ENCODE assay signal across 9 mouse cellular contexts in genomic region chr2:33682219-33682618, GRCm38 (mm10). TPM values are rescaled to one million over a fixed set of nuclear protein-coding genes. Genes with fewer than 3 reads are reported as not detected.
DNase-seq lines count a peak whose midpoint lies in the region; ATAC-seq and TF ChIP-seq lines count a peak whose summit lies in the region.
"Had no signal": no experiment of that assay in that cellular context is flagged by ENCODE, and none has a peak within 500 bp of the region (broad histone marks: within the 10 kb centered on the region; RNA-seq: fewer than 3 reads in every experiment).

No protein-coding gene starts in this region.

- no peak overlapping the region for H3K27ac ChIP-seq in neural tube, embryonic 11.5 days (ENCODE audit: low read depth, low read length)
- H3K27ac ChIP-seq: limb, embryonic 13.5 days had no signal

- no peaks in the 10 kb centered on the region; the same call in 1 of the 2 replicates for H3K9me3 ChIP-seq in neural tube, embryonic 11.5 days (ENCODE audit: control insufficient read depth, low read length)

- H3K36me3 ChIP-seq in neural tube, embryonic 11.5 days (ENCODE audit: control insufficient read depth, insufficient read depth, low read length), result no peaks in the 10 kb centered on the region
- H3K36me3 ChIP-seq: limb, embryonic 13.5 days had no signal

- no peak overlapping the region for H3K4me3 ChIP-seq in neural tube, embryonic 11.5 days (ENCODE audit: low read depth, low read length)
- H3K4me3 ChIP-seq: limb, embryonic 13.5 days had no signal

- H3K4me1 ChIP-seq in neural tube, embryonic 11.5 days (ENCODE audit: control insufficient read depth, insufficient read depth, low read length), result 0 out of 2 replicates have a peak, but pooled peaks cover 4% of the 10 kb centered on the region

- no peak for TF ChIP-seq POLR2A in brain, embryonic 14.5 days (IDR thresholded peaks at IDR 0.05; ENCODE audit: borderline replicate concordance, extremely low read depth, insufficient read depth, insufficient read length, poor library complexity, severe bottlenecking)

- H3K4me2 ChIP-seq in neural tube, embryonic 11.5 days (ENCODE audit: low read depth), result no peak overlapping the region
- H3K4me2 ChIP-seq: limb, embryonic 13.5 days had no signal

- ATAC-seq in neural tube, embryonic 11.5 days (ENCODE audit: insufficient read depth, low FRiP score, low TSS enrichment), result no peak

- no peak overlapping the region for H3K9ac ChIP-seq in neural tube, embryonic 11.5 days (ENCODE audit: low read length)
- H3K9ac ChIP-seq: limb, embryonic 13.5 days had no signal

- 11% methylated on average over 4 of the region's 4 CpGs for WGBS in neural tube, embryonic 11.5 days

- peak; percentile 91 for TF ChIP-seq CTCF in brain, embryonic 14.5 days (IDR thresholded peaks at IDR 0.05; ENCODE audit: borderline replicate concordance, extremely low read depth, insufficient read depth, insufficient read length)

- H3K27me3 ChIP-seq in neural tube, embryonic 11.5 days (ENCODE audit: control insufficient read depth, insufficient read depth, low read length), result no peaks in the 10 kb centered on the region

- peak; percentile 25 for DNase-seq in gastrocnemius, adult 18-20 months (ENCODE audit: low spot score)
- DNase-seq in gastrocnemius, postnatal 25 days, result no peak
- DNase-seq in CD4-positive helper T cell, adult 2 months (ENCODE audit: low read depth, low spot score), result peak; percentile 45
- DNase-seq in brain, embryonic 14.5 days (ENCODE audit: low read depth), result peak; percentile 71
- DNase-seq in forelimb bud, embryonic 11.5 days (ENCODE audit: low read depth, low spot score), result peak; percentile 73
- DNase-seq in left cerebral cortex, adult 11 months (ENCODE audit: low spot score), result peak; percentile 26
- DNase-seq in neural tube, embryonic 11.5 days (ENCODE audit: low spot score), result peak; percentile 57
- DNase-seq in thymus, postnatal 10 days (ENCODE audit: low spot score in 2 of 2), result peak; percentile 32 to 73

RNA-seq across cellular contexts. Expression of gene Lmx1b, which starts 41.9 kb away (rescaled TPM):
- under 1 TPM; 0.05 to 0.21 TPM for total RNA-seq in gastrocnemius, adult 18-20 months (2021)
- total RNA-seq in gastrocnemius, postnatal 25 days (2021), result under 1 TPM; 0.05 to 0.24 TPM
- 2.9 and 16.0 TPM in 2 replicates for polyA plus RNA-seq in brain, embryonic 14.5 days (2012; rRNA removed)
- polyA plus RNA-seq in neural tube, embryonic 11.5 days (2014; fragmentation: Nextera tagmentation; extraction: Ambion mirVana), result 1.6 and 1.7 TPM in 2 replicates
